Mouse (Mus musculus) MN1 (cell line): ENCODE data around the gene Mylk.

Source experiments
- DNase-seq: peaks from one replicate; pipeline ENCODE4 v3.0.0-alpha.2; 2016; ENCODE audit warnings: low spot score

The Mylk gene

GRCm38 (mm10) chr16:34854066-34854465, 109.1 kb downstream of the Mylk start:
- no peak for DNase-seq

GRCm38 (mm10) chr16:34855136-34855535, 110.1 kb downstream of the Mylk start:
- no peak for DNase-seq

GRCm38 (mm10) chr16:34855751-34856150, 110.7 kb downstream of the Mylk start:
- DNase-seq, result no peak

DNA sequence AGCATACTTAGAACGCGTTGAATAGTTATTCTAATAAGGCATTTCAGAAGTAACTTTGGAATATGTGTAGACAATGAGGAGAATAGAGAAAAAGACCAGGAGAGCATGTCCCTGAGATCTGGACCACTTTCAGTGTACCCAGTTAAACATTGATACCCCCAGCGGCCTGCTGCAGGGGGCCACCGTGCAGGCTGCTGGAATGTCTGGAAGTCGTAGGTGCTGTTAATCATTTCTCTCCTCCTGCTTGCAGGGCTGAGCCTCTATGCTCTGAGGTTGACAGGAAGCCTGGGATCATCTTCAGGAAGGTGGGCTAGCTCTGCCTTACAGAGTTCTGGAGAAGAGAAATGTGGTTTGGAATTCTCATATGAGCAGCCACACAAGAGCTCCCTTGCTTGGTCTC, 112.6 kb downstream of the Mylk start:
- DNase-seq, result no peak

- no peak for DNase-seq
Observed at GRCm38 (mm10) chr16:34860761-34861160, 115.8 kb downstream of the Mylk start.

GRCm38 (mm10) chr16:34861744-34862365, 116.8 kb downstream of the Mylk start:
- no peak for DNase-seq

GRCm38 (mm10) chr16:34865373-34865772, 120.4 kb downstream of the Mylk start:
- DNase-seq, result no peak

DNA sequence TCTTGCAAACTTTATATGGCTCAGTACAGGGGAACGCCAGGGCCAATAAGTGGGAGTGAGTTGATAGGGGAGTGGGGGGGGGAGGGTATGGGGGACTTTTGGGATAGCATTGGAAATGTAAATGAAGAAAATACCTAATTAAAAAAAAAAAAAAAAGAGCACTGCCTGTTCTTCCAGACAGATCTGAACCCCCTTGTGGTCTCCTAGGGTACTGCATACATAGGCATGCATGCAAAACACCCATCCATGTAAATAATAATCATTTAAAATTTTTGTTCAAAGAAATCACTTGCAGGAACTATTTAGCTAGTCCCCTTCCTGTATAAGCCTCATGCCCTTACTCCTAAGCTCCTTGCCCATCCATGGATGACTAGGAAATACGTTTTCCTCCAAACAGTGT, 122.2 kb downstream of the Mylk start:
- DNase-seq, result no peak

DNA sequence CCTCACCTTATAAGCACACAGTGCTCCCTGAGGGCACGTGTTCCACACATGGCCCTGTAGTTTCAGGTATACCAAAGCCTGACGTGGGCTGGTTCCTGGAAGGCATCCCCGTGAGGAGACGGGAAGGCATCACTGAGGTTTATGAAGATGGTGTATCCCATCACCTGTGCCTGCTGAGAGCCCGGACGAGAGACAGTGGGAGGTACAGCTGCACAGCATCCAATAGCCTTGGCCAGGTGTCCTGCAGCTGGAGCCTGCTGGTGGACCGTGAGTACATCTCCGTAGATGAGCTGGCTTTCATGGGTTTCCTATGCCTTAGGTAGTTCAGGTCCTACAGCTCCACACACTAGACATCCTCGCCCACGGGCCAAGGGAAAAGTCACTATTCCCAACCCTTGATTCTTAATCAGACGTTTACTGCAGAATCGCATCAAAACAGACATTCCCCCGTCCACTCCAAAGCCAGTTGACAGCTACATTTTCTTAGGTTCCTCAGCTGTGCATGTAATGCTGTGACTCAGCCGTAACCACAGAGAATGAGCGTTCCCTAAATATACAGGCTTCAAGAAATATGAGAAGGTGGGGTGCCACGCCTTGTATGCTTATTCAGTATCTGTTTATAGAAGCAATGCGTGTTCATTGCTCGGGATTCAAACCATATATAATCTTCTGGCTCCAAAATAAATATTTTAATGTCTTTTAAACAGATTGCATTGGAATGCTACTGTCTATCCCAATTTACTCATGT, 135.2 kb downstream of the Mylk start:
- DNase-seq, result no peak

GRCm38 (mm10) chr16:34880815-34881214, 135.8 kb downstream of the Mylk start:
- DNase-seq, result no peak

GRCm38 (mm10) chr16:34887037-34887436, 142.0 kb downstream of the Mylk start:
- DNase-seq, result no peak

DNA sequence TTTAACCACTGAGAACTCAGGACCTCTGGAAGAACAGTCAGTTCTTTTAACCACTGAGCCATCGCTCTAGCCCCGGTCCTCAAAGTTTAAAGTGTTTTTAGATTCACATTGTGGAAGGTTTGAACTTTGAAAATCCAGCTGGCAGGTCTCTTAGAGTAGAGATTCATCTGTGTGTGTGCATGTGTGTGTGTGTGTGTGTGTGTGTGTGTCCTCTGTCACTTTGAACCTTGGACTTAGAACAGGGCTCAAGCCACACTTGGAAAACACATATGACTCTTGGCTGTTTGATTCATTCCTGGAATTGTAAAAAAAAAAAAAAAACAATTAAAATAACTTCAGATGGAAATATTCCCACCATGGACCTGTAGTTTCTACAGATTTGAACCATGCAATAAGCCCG, 149.0 kb downstream of the Mylk start:
- DNase-seq, result no peak

DNA sequence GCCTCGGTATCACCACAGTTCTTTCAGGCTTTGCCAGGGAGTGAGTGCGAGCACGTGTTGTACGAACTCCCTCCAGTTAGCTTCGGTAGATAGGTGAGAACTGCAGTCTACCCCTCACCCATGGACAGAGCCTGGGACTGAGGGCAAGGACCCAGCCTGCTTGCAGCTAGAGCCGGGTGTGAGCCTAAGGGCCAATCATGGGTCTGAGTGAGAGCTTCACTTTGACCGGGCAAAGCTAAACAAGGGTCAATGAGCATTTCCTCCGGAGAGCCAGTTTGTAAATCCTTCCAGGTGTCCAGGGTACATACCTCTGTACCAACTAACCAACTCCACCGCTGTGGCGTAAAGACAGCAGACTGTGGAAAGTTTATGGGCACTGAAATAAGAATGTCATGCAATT, 150.9 kb downstream of the Mylk start:
- no peak for DNase-seq

DNA sequence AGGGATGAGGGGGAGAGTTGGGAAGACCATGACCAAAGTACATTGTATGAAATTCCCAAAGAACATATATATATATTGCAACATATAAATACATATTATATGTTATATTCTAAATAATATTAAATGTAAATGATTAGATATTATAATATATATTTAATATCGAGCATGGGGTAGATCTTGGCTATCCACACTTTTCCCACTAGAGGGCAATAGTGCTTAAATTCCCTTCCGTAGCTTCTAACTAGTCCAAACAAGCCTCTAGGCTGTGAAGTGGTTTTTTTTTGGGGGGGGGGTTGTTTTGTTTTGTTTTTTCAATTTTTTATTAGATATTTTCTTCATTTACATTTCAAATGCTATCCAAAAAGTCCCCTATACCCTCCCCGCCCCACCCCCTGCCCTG, 152.0 kb downstream of the Mylk start:
- DNase-seq, result no peak

- no peak for DNase-seq
Observed at GRCm38 (mm10) chr16:34898057-34898789, 153.2 kb downstream of the Mylk start.

- DNase-seq, result no peak
Observed at GRCm38 (mm10) chr16:34899071-34899808, 154.2 kb downstream of the Mylk start.

GRCm38 (mm10) chr16:34899997-34900396, 155.0 kb downstream of the Mylk start:
- DNase-seq, result no peak

GRCm38 (mm10) chr16:34900471-34900870, 155.5 kb downstream of the Mylk start:
- no peak for DNase-seq

DNA sequence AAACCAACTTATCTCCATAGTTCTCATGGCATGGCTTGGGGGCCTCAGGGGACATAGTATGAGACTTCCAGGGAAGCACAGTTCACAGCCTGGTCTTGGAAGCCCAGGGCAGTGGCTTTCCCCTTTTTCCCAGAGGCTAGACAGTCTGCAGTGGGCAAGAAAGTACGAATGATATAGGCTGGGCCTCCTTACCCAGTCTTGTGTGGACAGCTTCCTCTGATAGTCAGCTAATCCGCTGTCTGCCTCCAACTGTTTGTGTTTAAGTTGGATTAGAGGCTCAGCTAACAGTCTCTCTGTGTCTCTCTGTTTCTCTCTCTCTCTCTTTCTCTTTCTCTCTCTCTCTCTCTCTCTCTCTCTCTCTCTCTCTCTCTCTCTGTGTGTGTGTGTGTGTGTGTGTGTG, 156.0 kb downstream of the Mylk start:
- no peak for DNase-seq

DNA sequence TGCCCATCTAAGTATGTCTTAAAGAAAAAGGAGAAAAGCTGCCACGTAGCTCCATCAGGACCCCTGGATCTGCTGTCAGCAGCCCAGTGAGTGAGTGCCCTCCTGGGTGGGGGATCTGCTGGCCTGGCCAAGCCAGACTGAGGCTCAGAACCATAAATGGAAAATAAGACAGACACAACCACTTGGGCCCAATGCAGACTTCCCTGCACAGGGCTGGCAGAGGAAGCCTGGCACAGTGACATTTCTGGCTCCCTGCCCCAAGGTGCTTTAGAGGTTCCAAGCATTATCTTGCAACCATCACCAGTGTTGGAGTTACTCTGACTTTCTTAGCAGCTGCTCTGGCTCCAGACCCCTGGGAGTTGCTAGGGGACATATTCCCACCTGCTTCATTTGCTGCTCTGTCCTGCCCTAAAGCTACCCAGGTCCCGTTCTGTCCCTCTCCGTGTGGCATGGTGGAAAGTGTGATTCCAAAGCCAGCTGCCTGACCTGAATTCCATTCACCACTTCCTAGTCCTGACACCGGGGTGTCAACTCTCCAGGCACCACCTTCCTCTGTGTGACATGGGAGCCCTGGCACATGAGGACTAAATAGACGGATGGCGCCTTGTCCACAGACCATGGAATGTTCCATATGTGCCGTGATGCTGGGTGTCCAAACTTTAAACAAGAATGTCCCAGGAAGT, 156.7 kb downstream of the Mylk start:
- no peak for DNase-seq

- peak; percentile 29 for DNase-seq
Observed at GRCm38 (mm10) chr16:34902294-34902680, 157.3 kb downstream of the Mylk start.

DNA sequence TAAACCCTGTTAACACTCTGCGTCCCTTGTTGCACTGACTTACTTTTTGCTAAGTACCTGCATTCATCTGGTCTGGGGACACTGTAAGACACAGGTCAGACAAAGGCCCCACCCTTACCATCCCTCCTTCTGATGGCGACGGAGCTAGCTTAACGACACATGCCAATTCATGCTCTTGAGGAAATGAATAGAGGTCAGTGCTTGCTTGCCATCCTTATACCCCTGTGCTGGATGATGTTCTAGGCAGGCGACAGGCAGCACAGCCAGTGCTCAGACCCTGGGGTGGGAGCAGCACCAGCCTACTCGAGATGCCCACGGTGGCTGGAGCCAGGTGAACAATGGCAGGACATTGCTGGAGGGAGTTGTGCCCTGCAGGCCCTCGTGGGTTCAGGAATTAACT, 157.8 kb downstream of the Mylk start:
- no peak for DNase-seq
